Mouse (Mus musculus): ENCODE measurements around the gene Ptrh2.

DNA sequence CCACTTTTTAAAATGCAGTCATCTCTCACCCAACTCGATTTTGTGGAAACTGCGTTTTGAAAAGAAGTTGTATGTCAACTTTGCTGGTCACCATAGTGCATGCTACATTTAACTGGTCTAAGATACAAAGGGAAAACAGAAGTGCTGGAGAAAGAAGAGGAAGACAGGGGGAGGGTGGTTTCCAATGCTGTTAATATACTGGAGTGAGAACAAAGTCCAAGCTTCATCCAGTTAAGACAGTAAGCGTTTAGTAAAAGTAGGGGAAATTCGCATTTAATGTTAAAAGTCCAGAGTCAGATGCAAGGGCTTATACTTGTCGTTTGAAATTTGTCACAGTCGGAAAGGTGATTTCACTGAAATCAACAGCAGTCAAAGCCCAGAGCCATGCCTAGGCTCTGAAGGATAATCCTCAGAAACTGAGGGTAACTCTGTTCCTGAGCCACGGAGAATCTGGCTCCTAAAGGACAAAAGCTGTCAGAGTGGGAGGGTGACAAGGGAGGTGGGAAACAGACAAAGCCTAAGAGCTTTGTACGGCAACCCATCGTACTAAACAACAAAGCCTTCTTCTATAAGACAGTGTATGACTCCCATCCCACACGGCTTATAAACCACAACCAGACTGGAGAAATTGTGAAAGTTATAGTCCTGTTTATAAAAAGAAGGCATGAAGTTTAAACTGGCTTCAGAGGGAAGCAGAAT, 50.6 kb downstream of the Ptrh2 start:
- no peak for TF ChIP-seq CTCF (IDR thresholded peaks at IDR 0.05; ENCODE audit: low read depth, low read length)
- TF ChIP-seq POLR2A (IDR thresholded peaks at IDR 0.05; ENCODE audit: extremely low read depth, insufficient read depth, low read length): no peak

All from liver, adult 2 months (tissue).